Mouse (Mus musculus): ENCODE data around the gene Etfa. TPM values are rescaled to one million over a fixed set of nuclear protein-coding genes. Genes with fewer than 3 reads are reported as not detected.

The Etfa gene
- polyA plus RNA-seq, 2 experiments, result 77.2 to 189 TPM

GRCm38 (mm10) chr9:55432306-55433289, 79.4 kb downstream of the Etfa start:
- Histone ChIP-seq H3K4me2 (replicated peaks; ENCODE audit: low read depth, low read length, severe bottlenecking) (no peak overlapping the region), H3K27ac (replicated peaks; ENCODE audit: low read depth, low read length) (no peak overlapping the region), H3K27me3 (ENCODE audit: control insufficient read depth, insufficient read depth, low read length) (no peaks in the 10 kb centered on the region), H3K4me1 (ENCODE audit: control insufficient read depth, insufficient read depth, low read length) (peaks cover 16% of the 10 kb centered on the region), H3K36me3 (ENCODE audit: control insufficient read depth, insufficient read depth, low read length) (no peaks in the 10 kb centered on the region), H3K9me3 (ENCODE audit: control insufficient read depth, low read length) (no peaks in the 10 kb centered on the region), H3K4me3 (replicated peaks; ENCODE audit: low read length) (no peak overlapping the region), H3K9ac (ENCODE audit: low read depth, low read length, severe bottlenecking) (no peak overlapping the region)
- DNase-seq (ENCODE audit: low spot score) (no peak), ATAC-seq (ENCODE audit: low FRiP score, low read depth) (no peak)
- WGBS, result 50% methylated on average over 14 of the region's 14 CpGs
- TF ChIP-seq POLR2A (IDR thresholded peaks at IDR 0.05; ENCODE audit: borderline replicate concordance, extremely low read depth, insufficient read depth, insufficient read length), result no peak

GRCm38 (mm10) chr9:55430133-55430532, 81.9 kb downstream of the Etfa start:
- no peak for ATAC-seq (ENCODE audit: low FRiP score, low read depth)
- peak overlapping the region; percentile 14; the same call in 1 of the 2 replicates for H3K4me3 ChIP-seq (replicated peaks; ENCODE audit: low read length)

GRCm38 (mm10) chr9:55429242-55429975, 82.6 kb downstream of the Etfa start:
- Histone ChIP-seq H3K27ac (replicated peaks; ENCODE audit: low read depth, low read length) (no peak overlapping the region), H3K4me2 (replicated peaks; ENCODE audit: low read depth, low read length, severe bottlenecking) (peak overlapping the region; percentile 35), H3K4me1 (ENCODE audit: control insufficient read depth, insufficient read depth, low read length) (peaks cover 20% of the 10 kb centered on the region), H3K27me3 (ENCODE audit: control insufficient read depth, insufficient read depth, low read length) (no peaks in the 10 kb centered on the region), H3K9ac (ENCODE audit: low read depth, low read length, severe bottlenecking) (peak overlapping the region; percentile 31), H3K4me3 (replicated peaks; ENCODE audit: low read length) (peak overlapping the region; percentile 14; the same call in 1 of the 2 replicates), H3K36me3 (ENCODE audit: control insufficient read depth, insufficient read depth, low read length) (no peaks in the 10 kb centered on the region), H3K9me3 (ENCODE audit: control insufficient read depth, low read length) (no peaks in the 10 kb centered on the region)
- DNase-seq (ENCODE audit: low spot score), result peak; percentile 79
- WGBS, result 29% methylated on average over 12 of the region's 12 CpGs
- TF ChIP-seq POLR2A (IDR thresholded peaks at IDR 0.05; ENCODE audit: borderline replicate concordance, extremely low read depth, insufficient read depth, insufficient read length), result no peak
- peak; percentile 89 for ATAC-seq (ENCODE audit: low FRiP score, low read depth)

More at GRCm38 (mm10) chr9:55430133-55430532, 81.9 kb downstream of the Etfa start:
- Histone ChIP-seq H3K9ac (ENCODE audit: low read depth, low read length, severe bottlenecking) (peak overlapping the region; percentile 31), H3K36me3 (ENCODE audit: control insufficient read depth, insufficient read depth, low read length) (no peaks in the 10 kb centered on the region), H3K27ac (replicated peaks; ENCODE audit: low read depth, low read length) (no peak overlapping the region), H3K9me3 (ENCODE audit: control insufficient read depth, low read length) (no peaks in the 10 kb centered on the region), H3K4me1 (ENCODE audit: control insufficient read depth, insufficient read depth, low read length) (peaks cover 18% of the 10 kb centered on the region), H3K4me2 (replicated peaks; ENCODE audit: low read depth, low read length, severe bottlenecking) (peak overlapping the region; percentile 35), H3K27me3 (ENCODE audit: control insufficient read depth, insufficient read depth, low read length) (no peaks in the 10 kb centered on the region)
- DNase-seq (ENCODE audit: low spot score), result no peak
- 16% methylated on average over 20 of the region's 20 CpGs for WGBS
- TF ChIP-seq POLR2A (IDR thresholded peaks at IDR 0.05; ENCODE audit: borderline replicate concordance, extremely low read depth, insufficient read depth, insufficient read length), result no peak

- H3K4me1 ChIP-seq (ENCODE audit: control insufficient read depth, insufficient read depth, low read length), result peaks cover 15% of the 10 kb centered on the region
- H3K9me3 ChIP-seq (ENCODE audit: control insufficient read depth, low read length), result 0 out of 2 replicates have a peak, but pooled peaks cover 3% of the 10 kb centered on the region
- no peaks in the 10 kb centered on the region for H3K36me3 ChIP-seq (ENCODE audit: control insufficient read depth, insufficient read depth, low read length)
- no peak overlapping the region for H3K27ac ChIP-seq (replicated peaks; ENCODE audit: low read depth, low read length)
- H3K27me3 ChIP-seq (ENCODE audit: control insufficient read depth, insufficient read depth, low read length), result no peaks in the 10 kb centered on the region
- H3K4me3 ChIP-seq (replicated peaks; ENCODE audit: low read length), result no peak overlapping the region
- no peak overlapping the region for H3K9ac ChIP-seq (ENCODE audit: low read depth, low read length, severe bottlenecking)
- no peak for TF ChIP-seq POLR2A (IDR thresholded peaks at IDR 0.05; ENCODE audit: borderline replicate concordance, extremely low read depth, insufficient read depth, insufficient read length)
- DNase-seq (ENCODE audit: low spot score) (no peak), ATAC-seq (ENCODE audit: low FRiP score, low read depth) (no peak)
- no peak overlapping the region for H3K4me2 ChIP-seq (replicated peaks; ENCODE audit: low read depth, low read length, severe bottlenecking)
- 26% methylated on average over 7 of the region's 7 CpGs for WGBS
These were observed 86.7 kb downstream of the Etfa start for GRCm38 (mm10) chr9:55425271-55425810.

Measured in limb, embryonic 14.5 days (tissue).